Mouse (Mus musculus): ENCODE data around the gene Asic2.

DNA sequence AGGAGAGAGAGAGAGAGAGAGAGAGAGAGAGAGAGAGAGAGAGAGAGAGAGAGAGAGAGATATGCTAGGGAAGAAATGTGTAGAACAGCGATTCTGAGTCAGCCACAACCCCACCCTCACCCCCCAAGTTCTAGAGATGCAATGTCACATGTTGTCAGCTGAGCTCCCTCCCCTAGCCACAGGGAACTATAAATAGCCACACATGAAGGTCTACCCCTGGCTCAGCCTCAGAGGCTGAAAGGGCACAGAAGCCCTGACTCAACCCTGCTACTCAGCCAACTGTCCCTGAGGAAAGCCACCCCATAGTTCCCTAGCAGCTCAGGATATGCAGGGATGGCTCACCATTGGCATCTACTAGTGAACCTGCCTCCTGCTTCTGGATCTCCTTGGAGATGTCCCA is 26.1 kb downstream of the Asic2 start:
- TF ChIP-seq CTCF (IDR thresholded peaks at IDR 0.05; ENCODE audit: borderline replicate concordance, control insufficient read depth, extremely low read depth, insufficient read depth, low read length, poor library complexity) (no peak), POLR2A (IDR thresholded peaks at IDR 0.05; ENCODE audit: control insufficient read depth, extremely low read depth, insufficient read depth, low read length, poor library complexity) (no peak)
